Mouse (Mus musculus): ENCODE results near the gene Glb1.

GRCm38 (mm10) chr9:114400588-114400948 lies 308 bp upstream of the Glb1 start:
- no peak for TF ChIP-seq CTCF (IDR thresholded peaks at IDR 0.05 in 2 of 3, conservative IDR thresholded peaks at IDR 0.05 in 1 of 3; ENCODE audit: control insufficient read depth in 1 of 3, insufficient read depth in 1 of 3, low read depth in 2 of 3, low read length in 3 of 3, poor library complexity in 1 of 3, severe bottlenecking in 1 of 3)
- TF ChIP-seq MXI1 (IDR thresholded peaks at IDR 0.05; ENCODE audit: low read depth, low read length) = peak; percentile 85
- TF ChIP-seq CHD1 (IDR thresholded peaks at IDR 0.05; ENCODE audit: low read depth, low read length) = no peak
- no peak for TF ChIP-seq ZKSCAN1 (IDR thresholded peaks at IDR 0.05; ENCODE audit: low read depth, low read length)
- TF ChIP-seq MAX (IDR thresholded peaks at IDR 0.05; ENCODE audit: low read length) = no peak
- TF ChIP-seq TCF12 (IDR thresholded peaks at IDR 0.05; ENCODE audit: low read depth, low read length) = no peak
- no peak for TF ChIP-seq POLR2AphosphoS2 (IDR thresholded peaks at IDR 0.05; ENCODE audit: low read length)
- TF ChIP-seq USF1 (IDR thresholded peaks at IDR 0.05; ENCODE audit: low read depth, low read length) = no peak

All from MEL (cell line).